16 mouse cellular contexts compared by ENCODE assay signal in the genomic region with DNA sequence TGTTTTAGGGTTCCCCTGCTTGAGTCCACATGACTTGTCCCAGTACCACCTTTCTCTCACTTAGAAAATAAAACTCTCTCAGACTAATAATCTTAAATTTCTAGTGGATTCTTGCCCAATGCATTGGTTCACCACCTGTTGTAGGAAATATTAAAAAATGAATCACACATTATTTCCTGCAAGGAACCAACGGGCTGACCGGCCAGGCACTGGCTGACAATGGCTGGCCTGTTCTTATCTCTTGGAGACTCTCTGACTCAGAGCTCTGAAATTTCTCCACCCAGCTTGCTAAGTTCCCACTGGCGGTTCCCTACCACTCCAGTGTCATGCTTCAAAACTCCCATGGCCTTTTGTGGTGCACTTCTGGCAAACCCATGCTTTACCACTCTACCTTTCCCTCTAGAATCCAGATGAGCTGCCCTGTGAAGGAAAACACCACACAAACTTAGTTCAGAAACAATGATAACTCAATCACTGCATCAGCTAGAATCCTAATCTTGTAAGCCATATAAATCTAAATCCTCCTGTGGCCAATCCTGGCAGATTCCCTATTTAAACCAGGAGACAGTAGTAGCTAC.
"Had no signal": no experiment of that assay in that cellular context is flagged by ENCODE, and none has a peak within 500 bp of the region (broad histone marks: within the 10 kb centered on the region; RNA-seq: fewer than 3 reads in every experiment).

No protein-coding gene starts in this region.

- H3K4me1 ChIP-seq: liver, embryonic 13.5 days; midbrain, embryonic 12.5 days; neural tube, embryonic 12.5 days; neural tube, embryonic 15.5 days had no signal

- DNase-seq: kidney, adult 11 months; kidney, adult 9 months; kidney, postnatal 14 days; kidney, postnatal 4 days; liver, embryonic 13.5 days; lung, adult 2 months; lung, postnatal 14 days; lung, postnatal 4 days; right cerebral cortex, adult 18-20 months; right cerebral cortex, postnatal 14 days; right cerebral cortex, postnatal 4 days; thymus, adult 18-20 months had no signal

- H3K4me3 ChIP-seq: liver, embryonic 13.5 days; midbrain, embryonic 12.5 days; neural tube, embryonic 12.5 days; neural tube, embryonic 15.5 days had no signal

- H3K9ac ChIP-seq: liver, embryonic 13.5 days; midbrain, embryonic 12.5 days; neural tube, embryonic 12.5 days; neural tube, embryonic 15.5 days had no signal

- ATAC-seq: midbrain, embryonic 16.5 days had no signal

- H3K4me2 ChIP-seq: liver, embryonic 13.5 days; midbrain, embryonic 12.5 days; neural tube, embryonic 12.5 days; neural tube, embryonic 15.5 days had no signal

- H3K27ac ChIP-seq: liver, embryonic 13.5 days; midbrain, embryonic 12.5 days; neural tube, embryonic 12.5 days; neural tube, embryonic 15.5 days had no signal

- H3K36me3 ChIP-seq: liver, embryonic 13.5 days; neural tube, embryonic 12.5 days had no signal

- H3K9me3 ChIP-seq: liver, embryonic 13.5 days; neural tube, embryonic 12.5 days; neural tube, embryonic 15.5 days had no signal

- H3K27me3 ChIP-seq: liver, embryonic 13.5 days; midbrain, embryonic 12.5 days; neural tube, embryonic 12.5 days; neural tube, embryonic 15.5 days had no signal
